Mouse (Mus musculus): Measurements from ENCODE around the gene Ostf1. TPM values are rescaled to one million over a fixed set of nuclear protein-coding genes. Genes with fewer than 3 reads are reported as not detected.

Gene Ostf1
- polyA plus RNA-seq, 1 experiment from 2014 or later = 40.9 TPM

DNA sequence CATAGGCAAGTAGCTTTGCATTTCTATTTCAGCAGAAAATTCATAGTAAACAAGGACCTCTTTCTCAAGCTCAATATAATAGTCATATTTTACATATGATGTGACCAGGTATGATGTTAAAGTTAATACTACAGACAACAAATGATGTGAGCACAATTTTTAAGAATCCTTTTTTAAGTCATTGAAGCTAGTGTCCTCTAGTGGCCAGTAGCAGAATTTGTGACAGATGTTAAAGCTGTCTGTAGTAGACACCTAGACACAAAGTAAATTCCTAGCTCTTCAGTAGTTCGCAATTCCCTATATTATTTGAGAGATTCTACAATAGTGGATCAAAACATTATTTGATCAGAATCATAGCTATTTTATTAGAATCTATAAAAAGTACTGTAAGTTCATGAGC lies 73.9 kb downstream of the Ostf1 start:
- ATAC-seq (replicated peaks; ENCODE audit: insufficient number of reproducible peaks, low FRiP score, low TSS enrichment, low read depth) = no peak
- no peak overlapping the region for H3K4me3 ChIP-seq (ENCODE audit: low read depth, low read length)

GRCm38 (mm10) chr19:18555645-18556044 lies 76.0 kb downstream of the Ostf1 start:
- Histone ChIP-seq H3K36me3 (replicated peaks; ENCODE audit: control insufficient read depth, insufficient read depth, low read depth, low read length) (no peaks in the 10 kb centered on the region), H3K27ac (replicated peaks; ENCODE audit: low read depth, low read length) (no peak overlapping the region), H3K9me3 (replicated peaks; ENCODE audit: control insufficient read depth, low read length) (no peaks in the 10 kb centered on the region), H3K4me1 (ENCODE audit: control insufficient read depth, insufficient read depth, low read length) (no peaks in the 10 kb centered on the region), H3K9ac (replicated peaks; ENCODE audit: low read length) (no peak overlapping the region), H3K4me3 (ENCODE audit: low read depth, low read length) (no peak overlapping the region), H3K4me2 (ENCODE audit: low read depth, low read length) (no peak overlapping the region), H3K27me3 (ENCODE audit: control insufficient read depth, insufficient read depth, low read length) (no peaks in the 10 kb centered on the region)
- 92% methylated on average over 2 of the region's 2 CpGs for WGBS
- DNase-seq (ENCODE audit: low spot score) = no peak
- ATAC-seq (replicated peaks; ENCODE audit: insufficient number of reproducible peaks, low FRiP score, low TSS enrichment, low read depth) = no peak

More for the DNA sequence above, 73.9 kb downstream of the Ostf1 start:
- Histone ChIP-seq H3K4me1 (ENCODE audit: control insufficient read depth, insufficient read depth, low read length) (no peaks in the 10 kb centered on the region), H3K27me3 (ENCODE audit: control insufficient read depth, insufficient read depth, low read length) (no peaks in the 10 kb centered on the region), H3K27ac (replicated peaks; ENCODE audit: low read depth, low read length) (no peak overlapping the region), H3K4me2 (ENCODE audit: low read depth, low read length) (no peak overlapping the region), H3K36me3 (replicated peaks; ENCODE audit: control insufficient read depth, insufficient read depth, low read depth, low read length) (no peaks in the 10 kb centered on the region), H3K9me3 (replicated peaks; ENCODE audit: control insufficient read depth, low read length) (no peaks in the 10 kb centered on the region), H3K9ac (replicated peaks; ENCODE audit: low read length) (no peak overlapping the region)
- WGBS = 85% methylated on average over 1 of the region's 1 CpGs
- peak; percentile 35 for DNase-seq (ENCODE audit: low spot score)

DNA sequence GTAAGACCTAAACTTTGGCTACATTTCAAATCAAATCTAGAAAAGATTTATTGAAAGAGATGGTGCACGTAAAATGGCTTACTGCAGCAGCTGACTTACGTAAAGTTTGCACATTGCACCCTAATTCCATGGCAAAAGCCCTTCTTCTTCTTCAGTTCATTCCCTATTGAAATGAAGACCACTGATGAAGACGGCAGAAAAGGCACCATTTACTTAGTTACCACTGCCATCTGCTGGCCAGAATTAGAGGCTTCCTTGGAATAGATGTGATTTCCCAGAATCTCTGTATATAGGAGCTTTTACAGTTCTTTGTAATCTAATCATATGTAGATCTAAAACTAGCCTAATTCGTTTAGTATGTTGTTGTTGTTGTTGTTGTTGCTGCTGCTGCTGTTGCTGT lies 83.0 kb downstream of the Ostf1 start:
- Histone ChIP-seq H3K4me1 (ENCODE audit: control insufficient read depth, insufficient read depth, low read length) (no peaks in the 10 kb centered on the region), H3K4me3 (ENCODE audit: low read depth, low read length) (no peak overlapping the region), H3K36me3 (replicated peaks; ENCODE audit: control insufficient read depth, insufficient read depth, low read depth, low read length) (no peaks in the 10 kb centered on the region), H3K9ac (replicated peaks; ENCODE audit: low read length) (no peak overlapping the region), H3K27me3 (ENCODE audit: control insufficient read depth, insufficient read depth, low read length) (no peaks in the 10 kb centered on the region), H3K9me3 (replicated peaks; ENCODE audit: control insufficient read depth, low read length) (no peaks in the 10 kb centered on the region), H3K27ac (replicated peaks; ENCODE audit: low read depth, low read length) (no peak overlapping the region), H3K4me2 (ENCODE audit: low read depth, low read length) (no peak overlapping the region)
- 19% methylated on average over 4 of the region's 4 CpGs for WGBS
- ATAC-seq (replicated peaks; ENCODE audit: insufficient number of reproducible peaks, low FRiP score, low TSS enrichment, low read depth) (no peak), DNase-seq (ENCODE audit: low spot score) (peak; percentile 85)

Other genes starting within 250 kb of the Ostf1 start
- 5.1 and 8.0 TPM in 2 replicates for gene Nmrk1, start 127 bp upstream of the Ostf1 start, polyA plus RNA-seq (2014; fragmentation: Nextera tagmentation; extraction: Ambion mirVana)
- gene Carnmt1, start 38.9 kb upstream of the Ostf1 start, polyA plus RNA-seq (2014; fragmentation: Nextera tagmentation; extraction: Ambion mirVana) = 36.4 and 37.1 TPM in 2 replicates
- gene D030056L22Rik, start 81.4 kb upstream of the Ostf1 start, polyA plus RNA-seq (2014; fragmentation: Nextera tagmentation; extraction: Ambion mirVana) = 55.7 and 59.2 TPM in 2 replicates
- 0.29 and 0.66 TPM in 2 replicates for gene Trpm6, start 118.2 kb upstream of the Ostf1 start, polyA plus RNA-seq (2014; fragmentation: Nextera tagmentation; extraction: Ambion mirVana)

Measured in embryonic facial prominence, embryonic 11.5 days (tissue).